Mouse (Mus musculus) layer of hippocampus, adult 11-12 months (tissue): ENCODE measurements around the gene Kif11.

Experiments used
- DNase-seq: peaks from one replicate; pipeline ENCODE4 v3.0.0; 2022; ENCODE audit warnings: low spot score

Kif11 gene

DNA sequence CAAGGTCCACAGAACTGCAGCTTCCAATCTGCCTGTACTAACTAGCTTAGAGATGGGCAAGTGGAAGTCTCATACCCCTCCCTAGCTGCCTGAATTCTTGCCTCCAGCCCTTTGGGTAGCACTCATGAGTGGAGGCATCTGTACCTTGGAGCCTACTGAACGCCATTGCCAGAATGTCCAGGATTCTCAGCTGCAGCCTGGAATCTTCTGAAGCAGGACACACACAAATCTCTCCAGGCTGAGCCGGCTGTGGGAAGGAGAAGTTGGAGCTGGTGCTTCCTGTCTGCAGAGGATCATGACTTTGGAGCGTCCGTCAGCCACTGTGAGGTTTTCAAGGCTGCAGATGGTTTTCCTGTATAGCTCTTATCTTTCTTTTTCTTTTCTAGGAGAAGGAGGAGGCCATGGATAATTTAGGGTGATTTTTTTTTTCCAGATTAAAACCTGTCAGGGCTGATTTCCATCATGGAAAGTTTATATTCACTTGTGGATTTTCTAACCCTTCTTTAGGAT is 67.5 kb downstream of the Kif11 start:
- no peak for DNase-seq

DNA sequence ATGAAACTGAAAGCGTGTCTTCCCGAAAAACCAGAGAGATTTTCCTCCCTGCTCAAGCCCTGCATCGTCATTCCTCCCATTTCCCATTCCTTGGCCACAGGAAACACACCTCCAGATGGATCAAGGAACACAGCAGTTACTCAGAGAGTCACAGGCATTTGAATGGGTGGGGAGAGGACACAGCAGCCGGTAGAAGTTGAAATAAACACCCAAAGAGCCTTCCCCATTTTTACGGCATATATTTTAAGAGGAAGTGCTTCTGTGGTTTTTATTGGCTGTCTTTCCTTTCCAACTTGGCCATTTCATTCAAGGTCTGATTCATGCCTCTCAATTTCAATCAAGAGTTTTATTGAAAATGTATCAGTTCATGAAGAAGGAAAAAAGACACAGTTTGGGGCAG is 72.0 kb downstream of the Kif11 start:
- no peak for DNase-seq

DNA sequence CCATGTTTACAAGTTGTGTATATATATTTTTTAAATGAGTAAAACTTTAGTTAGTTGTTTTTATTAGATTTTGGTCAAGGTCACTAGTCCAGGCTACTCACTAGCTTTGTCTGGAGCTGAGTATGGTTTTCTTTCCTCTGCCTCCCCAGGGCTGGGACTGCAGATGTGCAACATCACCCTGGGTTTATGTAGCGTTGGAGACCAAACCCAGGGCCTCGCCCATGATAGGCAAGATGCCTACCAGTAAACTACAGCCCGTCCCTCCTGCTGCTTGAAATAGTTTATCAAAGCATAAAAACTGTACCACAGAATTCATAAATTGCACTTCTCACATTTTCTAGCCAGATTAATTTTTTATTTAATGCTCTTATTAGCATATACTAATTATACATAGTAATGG is 73.0 kb downstream of the Kif11 start:
- no peak for DNase-seq

DNA sequence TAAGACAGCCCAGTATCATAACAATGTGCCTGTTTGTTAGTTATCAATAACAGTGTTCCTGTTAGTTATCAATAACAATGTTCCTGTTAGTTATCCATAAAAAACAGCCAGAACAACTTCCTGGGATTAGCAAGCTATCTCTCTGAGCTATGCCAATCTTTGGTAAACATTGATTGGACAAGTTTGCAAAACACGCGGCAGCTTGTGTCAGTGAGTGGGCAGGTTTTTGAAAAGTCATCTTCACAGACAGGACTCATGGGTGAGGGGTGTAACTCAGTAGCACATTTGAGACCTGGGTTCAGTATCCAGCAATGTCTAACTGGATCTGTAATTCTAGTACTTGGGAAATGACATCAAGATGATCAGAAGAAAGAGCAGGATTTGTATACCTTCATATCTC is 79.3 kb downstream of the Kif11 start:
- DNase-seq: no peak

DNA sequence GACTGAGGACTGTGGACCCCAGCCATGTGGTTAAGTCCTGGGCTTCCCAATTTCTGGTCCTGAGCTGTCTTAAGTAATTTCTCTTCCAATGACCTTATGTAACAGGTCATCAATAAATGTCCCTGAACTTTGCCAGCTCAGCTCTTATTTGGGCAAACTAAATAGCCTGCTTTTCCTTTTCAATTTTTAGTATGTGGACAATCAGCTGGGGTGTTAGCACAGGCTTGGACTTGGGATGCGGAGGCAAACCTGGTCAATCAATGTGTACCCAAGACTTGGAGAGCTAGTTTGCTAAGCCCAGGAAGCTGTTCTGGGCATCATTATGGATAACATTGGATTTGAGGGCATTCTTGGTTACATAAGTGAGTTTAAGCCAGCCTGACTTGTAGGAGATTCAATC is 79.8 kb downstream of the Kif11 start:
- no peak for DNase-seq

DNA sequence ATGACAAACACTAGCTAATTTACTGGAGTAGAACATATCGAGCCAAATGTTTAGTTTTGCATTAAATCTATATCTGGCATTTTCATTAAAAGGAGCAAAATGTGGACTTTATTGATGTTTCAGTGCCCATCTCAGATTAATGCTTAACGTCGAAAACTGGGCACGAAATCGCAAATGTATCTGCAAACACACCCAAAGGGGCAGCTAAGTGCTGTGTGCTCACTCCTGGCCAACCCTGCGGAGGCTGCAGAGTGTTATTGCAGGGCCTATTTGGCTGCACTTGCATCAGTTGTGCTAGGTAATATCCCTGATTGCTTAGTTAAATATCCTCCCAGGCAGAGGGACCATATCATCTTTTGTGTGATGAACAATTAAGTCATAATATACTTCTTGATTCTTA is 81.8 kb downstream of the Kif11 start:
- DNase-seq: no peak

DNA sequence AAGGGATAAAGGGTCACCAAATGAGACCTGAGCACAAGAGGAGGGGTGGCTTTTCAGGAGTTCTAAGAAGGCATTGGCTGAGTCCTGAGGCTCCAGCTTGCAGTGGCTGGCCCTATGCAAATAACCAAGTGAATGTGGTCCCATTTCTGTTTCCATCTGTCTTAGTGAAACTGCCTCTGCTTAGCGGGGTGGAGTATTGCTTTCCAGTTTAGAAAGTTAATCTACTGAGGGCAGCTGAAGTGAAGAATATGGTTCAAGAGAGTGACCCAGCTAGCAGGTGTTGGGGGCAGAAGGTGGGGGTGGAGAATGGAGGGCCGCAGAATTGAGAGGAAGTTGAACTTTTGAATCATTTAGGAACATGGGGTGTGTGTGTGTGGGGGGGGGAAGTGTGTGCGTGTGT is 90.2 kb downstream of the Kif11 start:
- no peak for DNase-seq

DNA sequence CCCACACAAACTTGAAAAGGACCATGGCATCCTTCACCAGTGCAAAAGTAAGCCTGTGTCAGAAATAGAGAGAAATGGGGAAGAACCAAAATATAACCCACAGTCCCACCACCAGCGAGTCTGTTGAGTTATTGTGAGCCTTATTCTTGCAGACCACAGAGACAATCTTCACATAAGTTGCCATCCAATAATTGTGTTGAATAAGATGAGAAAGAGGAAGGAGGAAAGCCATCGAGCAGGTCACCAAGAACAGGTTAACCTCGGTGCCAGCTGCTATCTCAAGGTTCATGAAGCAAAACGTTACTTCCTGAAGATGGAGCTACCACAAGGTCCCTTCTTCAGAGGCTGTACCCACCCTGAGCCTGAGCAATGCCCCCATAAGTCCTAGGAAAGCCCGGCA is 90.8 kb downstream of the Kif11 start:
- no peak for DNase-seq

DNA sequence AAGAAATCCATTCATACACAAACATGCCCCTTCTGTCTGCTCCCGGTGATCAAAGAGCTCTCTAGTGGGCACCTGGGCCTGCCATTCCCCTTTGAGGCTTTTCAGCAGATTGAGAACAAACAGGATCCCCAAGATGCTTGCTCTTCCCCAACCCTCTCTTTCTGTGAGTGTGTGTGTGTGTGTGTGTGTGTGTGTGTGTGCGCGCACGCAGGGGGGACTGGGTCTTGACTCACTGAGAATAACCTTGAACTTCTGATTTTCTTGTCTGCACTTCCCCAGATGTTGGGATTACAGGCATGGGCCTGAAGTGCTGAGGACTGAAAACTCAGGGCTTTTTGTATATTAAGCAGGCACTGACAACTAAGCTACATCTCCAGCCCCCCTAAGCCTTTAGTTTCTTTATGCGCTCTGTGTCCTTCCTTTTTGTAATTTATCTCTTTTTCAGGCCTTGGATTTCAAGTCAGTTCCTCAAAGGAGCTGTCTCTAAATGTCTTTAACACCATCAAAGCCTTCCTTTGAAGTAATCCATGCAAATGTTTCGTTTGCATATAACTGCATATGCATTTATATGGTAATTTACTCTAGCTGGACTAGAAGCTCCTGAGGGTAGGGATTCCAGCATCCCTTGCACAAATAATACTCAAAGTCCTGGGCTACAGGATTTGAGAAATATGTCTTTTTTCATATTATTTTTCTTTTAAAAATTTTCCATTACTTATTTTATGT is 92.8 kb downstream of the Kif11 start:
- DNase-seq: no peak
